Mouse (Mus musculus) kidney, adult 2 months (tissue): ENCODE data around the gene Syce2. TPM values are rescaled to one million over a fixed set of nuclear protein-coding genes. Genes with fewer than 3 reads are reported as not detected.
A peak's percentile ranks its signal among the peaks of the same experiment; 100 is the strongest.

Experiments
- DNase-seq: peaks from one replicate; pipeline ENCODE4 v3.0.0; 2021
- H3K27ac ChIP-seq: fragments of 200-500 bp; 2 replicates; pipeline ENCODE4 v1.5.1; 2012; ENCODE audit warnings: low read depth, low read length, control low read depth, inconsistent platforms; ENCODE audit not compliant: insufficient read depth
- H3K27me3 ChIP-seq: fragments of 200-500 bp; replicated peaks from 2 replicates; pipeline ENCODE4 v1.6.1; 2012; ENCODE audit warnings: mild to moderate bottlenecking, moderate library complexity, low read length, inconsistent platforms; ENCODE audit not compliant: control insufficient read depth, insufficient read depth
- H3K36me3 ChIP-seq: fragments of 200-500 bp; 2 replicates; pipeline ENCODE4 v1.6.1; 2012; ENCODE audit warnings: mild to moderate bottlenecking, moderate library complexity, low read length, inconsistent platforms; ENCODE audit not compliant: control insufficient read depth, insufficient read depth
- H3K4me1 ChIP-seq: fragments of 200-500 bp; 2 replicates; pipeline ENCODE4 v1.6.1; 2011; ENCODE audit warnings: low read length; ENCODE audit not compliant: control insufficient read depth, insufficient read depth
- H3K4me3 ChIP-seq: fragments of 200-500 bp; 2 replicates; pipeline ENCODE4 v1.5.1; 2011; ENCODE audit warnings: mild to moderate bottlenecking, low read depth, low read length, control low read depth; ENCODE audit not compliant: insufficient read depth
- CTCF ChIP-seq: fragments of 200-500 bp; conservative IDR thresholded peaks from 2 replicates; pipeline ENCODE4 v1.5.1; 2011; ENCODE audit warnings: low read depth, mild to moderate bottlenecking, control low read depth, low read length, moderate library complexity, mixed read lengths; ENCODE audit not compliant: insufficient read depth, insufficient read length
- POLR2A ChIP-seq: fragments of 200-500 bp; IDR thresholded peaks from one replicate; pipeline ENCODE4 v1.6.1; 2011; ENCODE audit warnings: low read depth, low read length, control low read depth
- WGBS: fragments of 180-500 bp; shearing (Covaris S2); methylation state at CpG from one replicate; pipeline ENCODE4 v1.1.7; 2018; 5-methylcytosine and 5-hydroxymethylcytosine counted together
- polyA plus RNA-seq: library from polyadenylated mRNA; depleted of rRNA; stranded (reverse); fragments of >200 nt; gene quantifications from 2 replicates; pipeline ENCODE4 v1.2.3, GENCODE M21; 2012

Syce2 gene
- polyA plus RNA-seq, 1 experiment, result 1.7 TPM

- peak overlapping the region; percentile 75; the same call in 1 of the 2 replicates for H3K27ac ChIP-seq
- WGBS, result 41% methylated on average over 10 of the region's 10 CpGs
- H3K27me3 ChIP-seq, result no peaks in the 10 kb centered on the region
- H3K4me3 ChIP-seq, result peak overlapping the region; percentile 100
- peaks cover 7% of the 10 kb centered on the region; the same call in 1 of the 2 replicates for H3K4me1 ChIP-seq
- DNase-seq, result no peak
- H3K36me3 ChIP-seq, result peaks cover 2% of the 10 kb centered on the region
- TF ChIP-seq POLR2A (no peak), CTCF (no peak)
Measured at GRCm38 (mm10) chr8:84832759-84833742, 38.9 kb upstream of the Syce2 start.

GRCm38 (mm10) chr8:84834002-84834865, 37.7 kb upstream of the Syce2 start:
- no peak overlapping the region for H3K27ac ChIP-seq
- no peak overlapping the region for H3K4me3 ChIP-seq
- TF ChIP-seq POLR2A (no peak), CTCF (no peak)
- H3K36me3 ChIP-seq, result peaks cover 2% of the 10 kb centered on the region
- DNase-seq, result no peak
- 86% methylated on average over 19 of the region's 19 CpGs for WGBS
- no peaks in the 10 kb centered on the region for H3K27me3 ChIP-seq
- peaks cover 7% of the 10 kb centered on the region; the same call in 1 of the 2 replicates for H3K4me1 ChIP-seq

- no peaks in the 10 kb centered on the region for H3K27me3 ChIP-seq
- TF ChIP-seq CTCF (no peak), POLR2A (no peak)
- no peak overlapping the region for H3K4me3 ChIP-seq
- WGBS, result 79% methylated on average over 10 of the region's 10 CpGs
- H3K36me3 ChIP-seq, result peaks cover 2% of the 10 kb centered on the region
- peaks cover 7% of the 10 kb centered on the region; the same call in 1 of the 2 replicates for H3K4me1 ChIP-seq
- DNase-seq, result no peak
- H3K27ac ChIP-seq, result no peak overlapping the region
Measured at GRCm38 (mm10) chr8:84834866-84835855, 36.8 kb upstream of the Syce2 start.

GRCm38 (mm10) chr8:84837149-84837911, 34.6 kb upstream of the Syce2 start:
- Histone ChIP-seq H3K27me3 (no peaks in the 10 kb centered on the region), H3K36me3 (peaks cover 4% of the 10 kb centered on the region), H3K4me1 (peaks cover 7% of the 10 kb centered on the region; the same call in 1 of the 2 replicates), H3K4me3 (no peak overlapping the region), H3K27ac (no peak overlapping the region)
- no peak for DNase-seq
- WGBS, result 57% methylated on average over 8 of the region's 8 CpGs
- TF ChIP-seq POLR2A, result no peak
- TF ChIP-seq CTCF, result no peak

- H3K4me3 ChIP-seq, result no peak overlapping the region
- H3K27ac ChIP-seq, result no peak overlapping the region
- peaks cover 6% of the 10 kb centered on the region; the same call in 1 of the 2 replicates for H3K4me1 ChIP-seq
- no peaks in the 10 kb centered on the region for H3K27me3 ChIP-seq
- peaks cover 9% of the 10 kb centered on the region for H3K36me3 ChIP-seq
- TF ChIP-seq CTCF, result no peak
- no peak for TF ChIP-seq POLR2A
- WGBS, result 68% methylated on average over 15 of the region's 15 CpGs
- no peak for DNase-seq
Measured at GRCm38 (mm10) chr8:84837912-84838470, 33.9 kb upstream of the Syce2 start.
